Mouse (Mus musculus): ENCODE results near the gene Rab40c. TPM values are rescaled to one million over a fixed set of nuclear protein-coding genes. Genes with fewer than 3 reads are reported as not detected.
A peak's percentile ranks its signal among the peaks of the same experiment; 100 is the strongest.

The Rab40c gene
- polyA plus RNA-seq, 1 experiment from 2014 or later = 48.7 TPM

GRCm38 (mm10) chr17:25843636-25844395 lies 75.7 kb downstream of the Rab40c start:
- Histone ChIP-seq H3K27ac (peak overlapping the region; percentile 79), H3K36me3 (peaks cover 61% of the 10 kb centered on the region), H3K4me2 (peak overlapping the region; percentile 96), H3K4me1 (replicated peaks) (peaks cover 23% of the 10 kb centered on the region), H3K4me3 (peak overlapping the region; percentile 90), H3K27me3 (no peaks in the 10 kb centered on the region), H3K9ac (peak overlapping the region; percentile 88), H3K9me3 (no peaks in the 10 kb centered on the region)
- WGBS = 6% methylated on average over 36 of the region's 38 CpGs
- no peak; the same call in 1 of the 2 replicates for ATAC-seq (ENCODE audit: low FRiP score)

DNA sequence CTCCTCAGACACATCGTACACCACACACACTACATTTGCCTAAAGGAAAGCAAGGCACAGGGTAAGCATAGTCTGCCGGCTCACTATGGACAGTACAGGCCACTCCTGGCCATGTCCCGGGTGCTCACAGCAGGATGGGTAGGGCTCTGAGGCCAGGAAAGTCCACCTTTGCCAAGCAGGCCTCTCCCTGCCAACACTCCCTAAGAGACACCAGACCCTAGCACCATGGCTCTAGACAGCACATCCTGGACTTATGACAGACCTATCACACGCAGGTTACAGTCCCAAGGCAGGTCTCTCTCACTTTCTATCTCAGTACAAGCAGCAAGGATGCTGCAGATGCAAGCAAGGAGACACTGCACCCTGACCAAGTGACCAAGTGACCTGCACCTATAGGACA lies 76.4 kb downstream of the Rab40c start:
- peak overlapping the region; percentile 96 for H3K4me2 ChIP-seq
- H3K9me3 ChIP-seq = no peaks in the 10 kb centered on the region
- peak overlapping the region; percentile 90 for H3K4me3 ChIP-seq
- peaks cover 29% of the 10 kb centered on the region for H3K4me1 ChIP-seq (replicated peaks)
- H3K27ac ChIP-seq = no peak overlapping the region
- peaks cover 58% of the 10 kb centered on the region for H3K36me3 ChIP-seq
- ATAC-seq (ENCODE audit: low FRiP score) = no peak
- 96% methylated on average over 4 of the region's 4 CpGs for WGBS
- peak overlapping the region; percentile 88 for H3K9ac ChIP-seq
- no peaks in the 10 kb centered on the region for H3K27me3 ChIP-seq

GRCm38 (mm10) chr17:25842509-25842908 lies 77.0 kb downstream of the Rab40c start:
- 80% methylated on average over 3 of the region's 3 CpGs for WGBS
- peaks cover 57% of the 10 kb centered on the region for H3K36me3 ChIP-seq

DNA sequence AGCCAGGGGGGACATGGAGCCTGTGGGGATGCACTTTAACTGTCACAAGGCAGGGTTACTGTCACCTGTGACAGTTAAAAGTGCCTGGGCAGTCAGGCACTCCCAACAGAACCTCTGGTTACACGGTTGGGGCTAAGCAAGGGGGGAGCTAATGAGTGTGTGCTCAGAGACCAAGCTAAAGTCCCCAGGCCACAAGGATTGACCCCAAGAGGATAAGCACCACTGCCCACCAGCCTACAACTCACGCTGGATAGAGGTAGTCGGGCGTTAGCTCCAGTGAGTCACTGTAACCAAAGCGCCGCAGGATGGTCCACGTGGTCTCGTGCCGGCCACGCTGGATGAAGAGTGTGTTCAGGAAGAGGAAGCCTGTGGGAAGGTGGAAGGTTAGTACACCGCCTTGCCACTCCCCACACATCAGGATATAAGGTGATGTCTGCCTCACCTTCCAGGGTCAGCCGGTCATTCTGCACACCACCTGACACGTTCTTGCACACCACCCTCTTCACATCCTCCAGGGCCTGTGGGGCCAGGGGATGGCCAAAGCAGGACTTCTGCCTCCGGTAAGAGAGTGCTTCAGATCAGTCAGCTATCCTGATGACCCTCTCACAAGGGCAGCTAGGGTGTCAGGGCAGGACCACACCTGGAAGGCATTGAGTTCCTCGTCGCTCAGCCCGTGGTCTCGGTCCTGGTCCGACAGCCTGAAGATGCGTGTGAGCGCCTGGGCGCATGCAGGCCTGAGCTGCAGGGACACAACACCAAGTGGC lies 78.2 kb downstream of the Rab40c start, which contains the start of gene Gm20683:
Gene Gm20683, minus strand, starts transcription at position 647 of the 764 bp plus-strand sequence.
- Histone ChIP-seq H3K4me3 (no peak within 1 kb of the TSS), H3K9me3 (no peaks in the 10 kb centered on the region), H3K4me2 (no peak within 1 kb of the TSS), H3K27ac (no peak within 1 kb of the TSS), H3K27me3 (no peaks in the 10 kb centered on the region), H3K36me3 (peaks cover 50% of the 10 kb centered on the region), H3K9ac (0 out of 2 replicates have a peak within 1 kb of the TSS, but pooled peaks have one; percentile 4), H3K4me1 (replicated peaks) (peaks cover 47% of the 10 kb centered on the region)
- ATAC-seq (ENCODE audit: low FRiP score) = no peak
- WGBS = 94% methylated on average over 22 of the region's 22 CpGs

More at GRCm38 (mm10) chr17:25842509-25842908, 77.0 kb downstream of the Rab40c start:
- H3K27me3 ChIP-seq = no peaks in the 10 kb centered on the region
- H3K4me3 ChIP-seq = no peak overlapping the region
- H3K27ac ChIP-seq = no peak overlapping the region
- H3K4me1 ChIP-seq (replicated peaks) = peaks cover 35% of the 10 kb centered on the region
- no peaks in the 10 kb centered on the region for H3K9me3 ChIP-seq
- no peak for ATAC-seq (ENCODE audit: low FRiP score)
- H3K4me2 ChIP-seq = no peak overlapping the region
- H3K9ac ChIP-seq = no peak overlapping the region

DNA sequence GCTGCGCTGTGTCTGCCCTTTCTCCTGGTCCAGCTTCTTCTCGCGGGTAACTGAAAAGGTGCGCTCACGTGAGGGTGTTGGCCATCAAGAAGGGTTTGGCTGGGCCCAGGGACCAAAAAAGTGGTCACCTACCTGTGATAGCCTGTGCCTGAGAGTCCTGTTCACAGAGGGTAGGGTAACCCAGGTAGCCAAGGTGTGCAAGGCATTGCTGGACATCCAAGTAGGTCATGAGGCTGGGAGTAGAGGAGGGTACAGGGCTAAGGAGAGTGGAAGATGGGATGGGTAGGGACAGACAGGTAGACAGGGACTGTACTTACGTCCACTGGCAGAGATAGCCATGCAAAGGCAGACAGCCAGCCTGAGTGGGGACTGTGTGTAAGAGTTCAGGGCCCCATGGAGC lies 79.0 kb downstream of the Rab40c start:
- Histone ChIP-seq H3K9ac (no peak overlapping the region), H3K27ac (no peak overlapping the region), H3K4me2 (no peak overlapping the region), H3K36me3 (peaks cover 51% of the 10 kb centered on the region), H3K9me3 (no peaks in the 10 kb centered on the region), H3K27me3 (no peaks in the 10 kb centered on the region), H3K4me1 (replicated peaks) (peaks cover 55% of the 10 kb centered on the region), H3K4me3 (no peak overlapping the region)
- 97% methylated on average over 6 of the region's 6 CpGs for WGBS
- ATAC-seq (ENCODE audit: low FRiP score) = no peak

DNA sequence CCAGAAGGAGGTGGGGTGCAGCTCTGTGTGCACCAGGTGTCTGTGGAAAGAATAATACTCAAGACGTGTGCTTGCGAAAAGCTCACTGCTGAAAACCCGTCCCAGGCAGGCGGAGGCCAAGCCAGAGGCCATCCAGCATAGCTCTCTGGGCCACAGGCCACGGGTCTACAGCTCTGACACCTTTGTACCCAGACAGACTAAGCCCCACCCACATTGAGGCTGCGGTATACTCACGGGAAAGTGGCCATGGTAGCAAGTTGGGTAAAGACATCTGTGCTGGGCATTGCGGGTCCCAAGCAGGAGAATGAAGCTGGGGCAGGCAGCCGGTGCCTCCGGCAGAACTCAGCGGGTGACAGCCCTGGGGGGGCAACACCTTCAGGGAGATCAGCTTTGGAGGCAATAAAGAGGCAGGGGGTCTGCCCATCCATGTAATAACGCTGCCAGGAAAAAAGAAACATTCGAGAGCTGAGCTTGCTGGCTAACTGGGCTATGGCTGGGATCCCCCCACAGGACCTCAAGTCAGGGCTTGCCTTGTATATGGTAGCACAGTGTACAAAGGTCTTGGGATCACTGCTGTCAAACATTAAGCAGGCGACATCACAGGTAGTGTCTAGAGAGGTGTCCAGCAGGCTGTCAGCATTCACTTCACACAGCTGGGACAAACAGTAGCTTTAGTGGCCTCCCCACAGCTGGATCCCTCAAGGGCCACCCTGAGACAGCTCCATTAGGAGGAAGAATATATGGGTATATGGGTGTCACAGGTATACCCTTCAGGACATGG lies 79.9 kb downstream of the Rab40c start:
- H3K27ac ChIP-seq = no peak overlapping the region
- peaks cover 59% of the 10 kb centered on the region for H3K4me1 ChIP-seq (replicated peaks)
- ATAC-seq (ENCODE audit: low FRiP score) = no peak
- 89% methylated on average over 14 of the region's 14 CpGs for WGBS
- H3K4me3 ChIP-seq = no peak overlapping the region
- peaks cover 57% of the 10 kb centered on the region for H3K36me3 ChIP-seq
- no peak overlapping the region for H3K4me2 ChIP-seq
- no peaks in the 10 kb centered on the region for H3K9me3 ChIP-seq
- H3K9ac ChIP-seq = peak overlapping the region; percentile 46; the same call in 1 of the 2 replicates
- no peaks in the 10 kb centered on the region for H3K27me3 ChIP-seq

- Histone ChIP-seq H3K4me1 (replicated peaks) (peaks cover 64% of the 10 kb centered on the region), H3K9ac (peak overlapping the region; percentile 46; the same call in 1 of the 2 replicates), H3K27ac (peak overlapping the region; percentile 8; the same call in 1 of the 2 replicates), H3K27me3 (no peaks in the 10 kb centered on the region), H3K36me3 (peaks cover 57% of the 10 kb centered on the region), H3K4me3 (no peak overlapping the region), H3K9me3 (no peaks in the 10 kb centered on the region), H3K4me2 (no peak overlapping the region)
- 87% methylated on average over 4 of the region's 4 CpGs for WGBS
- ATAC-seq (ENCODE audit: low FRiP score) = no peak
Measured at GRCm38 (mm10) chr17:25838904-25839303, 80.6 kb downstream of the Rab40c start.

DNA sequence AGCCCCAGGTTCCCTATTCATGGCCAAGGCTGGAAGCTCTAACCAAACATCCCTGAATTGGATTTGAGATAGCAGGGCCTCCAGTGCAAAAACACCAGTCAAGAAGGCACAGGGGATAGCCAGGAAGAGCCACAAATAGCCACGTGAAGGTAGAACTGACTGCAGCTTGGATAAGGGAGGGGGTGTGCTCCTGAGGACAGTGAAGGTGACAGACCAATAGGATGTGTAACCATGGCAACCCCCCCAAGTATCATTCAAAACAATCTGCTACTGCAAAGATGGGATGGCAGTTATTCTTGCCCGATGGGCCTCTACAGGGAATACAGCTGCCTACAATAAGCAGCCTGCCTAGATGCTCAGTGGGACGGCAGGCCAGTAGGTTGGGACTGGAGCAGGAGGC lies 82.0 kb downstream of the Rab40c start:
- H3K9me3 ChIP-seq = no peaks in the 10 kb centered on the region
- peak overlapping the region; percentile 88 for H3K27ac ChIP-seq
- H3K4me3 ChIP-seq = peak overlapping the region; percentile 49
- no peaks in the 10 kb centered on the region for H3K27me3 ChIP-seq
- peak overlapping the region; percentile 91 for H3K9ac ChIP-seq
- H3K4me1 ChIP-seq (replicated peaks) = peaks cover 58% of the 10 kb centered on the region
- no peak for ATAC-seq (ENCODE audit: low FRiP score)
- 12% methylated on average over 3 of the region's 3 CpGs for WGBS
- H3K4me2 ChIP-seq = peak overlapping the region; percentile 99
- peaks cover 56% of the 10 kb centered on the region for H3K36me3 ChIP-seq

DNA sequence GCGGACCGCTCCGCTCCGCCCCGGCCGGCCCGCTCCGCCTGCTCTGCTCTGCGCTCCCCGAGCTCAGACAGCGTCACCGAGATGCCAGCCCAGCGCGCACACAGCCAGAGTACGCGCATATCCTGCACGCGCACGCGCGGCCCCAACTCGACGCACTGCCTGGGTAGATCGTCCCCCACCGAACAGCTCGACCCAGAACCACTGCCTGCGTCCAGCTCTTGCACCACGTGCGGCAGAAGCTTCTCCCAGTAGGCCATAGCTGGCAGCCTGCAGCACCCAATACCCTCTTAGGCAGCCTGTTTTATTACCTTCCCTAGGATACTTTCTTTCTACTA lies 82.5 kb downstream of the Rab40c start, which contains the start of gene Rhbdl1:
Gene Rhbdl1, minus strand, starts transcription at position 220 of the 335 bp plus-strand sequence.
- Histone ChIP-seq H3K4me1 (replicated peaks) (peaks cover 61% of the 10 kb centered on the region), H3K9me3 (no peaks in the 10 kb centered on the region), H3K27ac (peak within 1 kb of the TSS; percentile 88), H3K9ac (peak within 1 kb of the TSS; percentile 91), H3K36me3 (peaks cover 52% of the 10 kb centered on the region), H3K4me3 (peak within 1 kb of the TSS; percentile 49), H3K27me3 (no peaks in the 10 kb centered on the region), H3K4me2 (peak within 1 kb of the TSS; percentile 99)
- WGBS = under 1% methylated on average over 29 of the region's 29 CpGs
- ATAC-seq (ENCODE audit: low FRiP score) = peak; percentile 49; the same call in 1 of the 2 replicates

- H3K4me2 ChIP-seq = peak overlapping the region; percentile 99
- H3K36me3 ChIP-seq = peaks cover 49% of the 10 kb centered on the region
- H3K9me3 ChIP-seq = no peaks in the 10 kb centered on the region
- H3K4me1 ChIP-seq (replicated peaks) = peaks cover 66% of the 10 kb centered on the region
- 22% methylated on average over 23 of the region's 23 CpGs for WGBS
- H3K27ac ChIP-seq = peak overlapping the region; percentile 88
- no peaks in the 10 kb centered on the region for H3K27me3 ChIP-seq
- H3K9ac ChIP-seq = peak overlapping the region; percentile 91
- ATAC-seq (ENCODE audit: low FRiP score) = no peak
- H3K4me3 ChIP-seq = peak overlapping the region; percentile 49
Measured at GRCm38 (mm10) chr17:25836397-25837075, 83.0 kb downstream of the Rab40c start.

DNA sequence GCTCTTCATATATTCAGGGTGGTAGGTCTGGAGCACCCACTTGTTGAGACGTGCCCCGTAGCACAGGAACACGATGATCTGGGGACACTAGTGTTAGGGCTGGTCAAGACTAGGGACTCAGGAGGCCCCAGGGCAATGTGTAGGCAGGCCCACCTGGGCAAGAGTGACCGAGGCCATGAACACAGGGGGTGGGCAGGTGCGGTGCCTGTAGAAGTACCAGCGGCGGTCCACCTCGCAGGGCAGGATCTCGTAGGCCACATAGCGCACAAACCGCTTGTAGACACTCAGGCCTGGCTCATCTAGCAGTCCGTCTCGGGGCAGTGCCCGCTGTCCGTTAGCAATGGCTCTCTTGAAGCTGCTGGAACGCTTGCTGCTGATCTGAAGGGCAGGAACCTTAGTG lies 83.7 kb downstream of the Rab40c start:
- Histone ChIP-seq H3K27ac (peak overlapping the region; percentile 88; the same call in 1 of the 2 replicates), H3K4me2 (peak overlapping the region; percentile 99), H3K4me1 (replicated peaks) (peaks cover 74% of the 10 kb centered on the region), H3K9ac (peak overlapping the region; percentile 91), H3K4me3 (peak overlapping the region; percentile 49; the same call in 1 of the 2 replicates), H3K36me3 (peaks cover 49% of the 10 kb centered on the region), H3K9me3 (no peaks in the 10 kb centered on the region), H3K27me3 (no peaks in the 10 kb centered on the region)
- no peak for ATAC-seq (ENCODE audit: low FRiP score)
- WGBS = 90% methylated on average over 16 of the region's 16 CpGs
